Mouse (Mus musculus): ENCODE data around the gene Aldh9a1.
A peak's percentile ranks its signal among the peaks of the same experiment; 100 is the strongest.

Aldh9a1 gene

GRCm38 (mm10) chr1:167350597-167351415 is 1.0 kb downstream of the Aldh9a1 start:
- no peak for DNase-seq

GRCm38 (mm10) chr1:167352403-167352802 is 2.6 kb downstream of the Aldh9a1 start:
- no peak for DNase-seq

DNA sequence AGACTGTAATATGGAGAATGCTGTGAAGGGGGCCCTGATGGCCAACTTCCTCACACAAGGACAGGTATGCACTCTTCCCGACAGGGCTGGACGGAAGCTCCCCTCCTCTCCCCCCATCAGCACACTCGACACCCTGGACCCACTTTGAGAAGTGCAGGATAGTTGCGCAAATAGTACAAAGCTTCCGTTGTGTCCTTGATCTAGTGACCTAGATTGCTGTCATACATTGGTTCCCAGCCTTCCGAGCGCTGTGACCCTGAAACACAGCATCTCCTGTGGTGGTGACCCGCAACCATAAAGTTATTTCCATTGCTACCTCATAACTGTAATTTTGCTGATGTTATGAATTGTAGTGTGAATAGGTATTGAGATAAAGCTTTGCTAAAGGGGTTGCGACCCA is 7.6 kb downstream of the Aldh9a1 start:
- no peak for DNase-seq

- no peak for DNase-seq
Observed at GRCm38 (mm10) chr1:167358731-167359130, 8.9 kb downstream of the Aldh9a1 start.

- no peak for DNase-seq
Observed at GRCm38 (mm10) chr1:167360268-167360667, 10.5 kb downstream of the Aldh9a1 start.

DNA sequence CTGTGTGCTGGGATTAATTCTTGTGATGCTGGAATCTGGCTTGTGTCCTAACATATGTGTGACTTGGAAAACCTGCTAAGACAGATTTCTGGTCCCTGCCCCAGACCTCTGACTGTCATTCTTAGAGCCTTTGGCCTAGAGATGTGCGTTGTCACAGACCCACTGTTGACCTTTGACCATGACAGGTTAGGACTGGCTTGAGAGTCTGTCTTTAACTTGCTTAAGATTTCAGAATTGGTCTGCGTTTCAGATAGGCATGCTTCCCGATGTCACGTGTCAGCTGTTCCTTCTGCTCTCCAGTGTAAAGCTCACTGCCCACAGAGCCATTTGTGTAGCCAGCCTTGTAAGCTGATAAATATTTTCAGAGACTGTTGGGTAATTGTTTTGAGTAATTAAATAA is 13.0 kb downstream of the Aldh9a1 start:
- DNase-seq = no peak

- no peak for DNase-seq
Observed at GRCm38 (mm10) chr1:167363322-167363721, 13.5 kb downstream of the Aldh9a1 start.

GRCm38 (mm10) chr1:167365808-167366207 is 16.0 kb downstream of the Aldh9a1 start:
- DNase-seq = no peak

GRCm38 (mm10) chr1:167366621-167367020 is 16.8 kb downstream of the Aldh9a1 start:
- DNase-seq = no peak

- no peak for DNase-seq
Observed at GRCm38 (mm10) chr1:167368018-167368417, 18.2 kb downstream of the Aldh9a1 start.

- no peak for DNase-seq
Observed at GRCm38 (mm10) chr1:167368513-167368912, 18.7 kb downstream of the Aldh9a1 start.

- peak; percentile 93 for DNase-seq
Observed at GRCm38 (mm10) chr1:167369905-167370304, 20.1 kb downstream of the Aldh9a1 start.

GRCm38 (mm10) chr1:167372739-167373138 is 22.9 kb downstream of the Aldh9a1 start:
- no peak for DNase-seq

DNA sequence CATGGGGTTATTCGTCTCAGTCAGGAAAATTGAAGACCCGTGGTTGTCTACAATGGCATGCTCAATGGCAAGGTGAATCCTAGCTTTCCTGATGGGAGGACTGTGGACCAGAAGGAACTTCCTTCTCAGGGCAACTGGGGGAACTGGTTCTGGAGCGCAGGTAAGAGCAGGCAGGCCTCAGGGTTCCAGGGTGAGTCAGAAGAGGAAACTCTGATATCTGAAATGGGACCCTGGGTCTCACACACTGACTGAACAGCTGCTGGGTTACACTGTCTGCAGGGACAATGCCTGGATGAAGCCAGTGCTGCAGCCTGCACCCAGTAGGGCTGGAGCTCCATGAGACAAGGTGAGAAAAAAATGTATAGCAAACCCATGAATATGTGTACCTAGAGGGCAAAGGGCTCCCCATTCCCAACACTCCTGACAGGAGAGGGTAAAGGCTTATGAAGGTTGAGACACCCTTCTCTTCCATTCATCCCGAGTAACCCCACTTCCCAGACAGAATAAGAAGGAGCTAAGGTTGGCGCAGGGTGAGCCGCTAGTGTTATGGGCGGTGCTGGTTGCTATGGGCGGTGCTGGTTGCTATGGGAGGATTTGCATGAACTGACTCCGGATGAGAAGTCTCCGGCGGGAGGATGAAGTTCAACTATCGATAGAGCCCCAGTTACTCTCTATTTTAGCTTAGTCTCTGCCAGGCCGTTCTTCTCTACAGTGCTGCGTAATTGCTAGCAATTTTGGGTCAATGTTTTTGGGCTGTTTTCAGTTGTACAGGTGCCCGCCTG is 24.4 kb downstream of the Aldh9a1 start:
- peak; percentile 76 for DNase-seq

- no peak for DNase-seq
Observed at GRCm38 (mm10) chr1:167374942-167375341, 25.2 kb downstream of the Aldh9a1 start.

DNA sequence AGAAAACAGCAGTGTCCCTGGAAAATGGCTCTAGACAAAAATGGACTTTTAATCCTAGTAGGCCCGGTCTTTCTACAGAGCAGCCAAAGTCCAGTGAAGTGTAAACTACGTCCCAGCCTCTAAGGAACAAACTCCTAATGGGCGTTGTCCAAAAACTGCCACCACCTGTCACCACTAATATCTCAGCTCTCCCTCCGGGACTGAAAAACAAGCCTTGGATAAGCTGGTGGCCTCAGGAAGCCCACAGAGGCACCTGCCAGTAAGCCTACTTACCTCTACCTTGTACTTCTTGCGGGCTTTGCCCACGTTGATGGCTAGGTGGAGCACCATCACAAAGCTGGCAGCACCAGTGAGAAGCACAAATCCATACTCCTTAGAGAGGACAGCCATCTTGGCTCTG is 28.2 kb downstream of the Aldh9a1 start:
- no peak for DNase-seq

DNA sequence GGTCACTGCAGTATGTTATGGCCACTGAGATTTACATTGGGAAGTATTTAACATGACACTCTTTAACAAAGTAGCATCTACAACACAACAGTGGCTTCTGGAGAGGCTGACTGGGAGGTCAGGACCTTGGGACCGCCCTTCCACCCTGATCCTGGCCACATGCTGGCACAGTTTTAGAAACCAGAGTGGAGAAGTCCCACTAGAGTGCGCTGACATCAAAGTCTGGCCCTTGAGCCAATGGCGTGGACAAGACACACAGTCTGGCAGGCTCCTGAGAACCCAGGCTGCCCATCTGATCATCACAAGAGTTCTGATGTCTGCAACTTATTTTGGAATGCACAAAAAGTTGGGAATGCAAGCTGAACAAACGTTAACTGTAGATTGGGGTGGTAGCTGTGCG is 30.0 kb downstream of the Aldh9a1 start:
- no peak for DNase-seq

DNA sequence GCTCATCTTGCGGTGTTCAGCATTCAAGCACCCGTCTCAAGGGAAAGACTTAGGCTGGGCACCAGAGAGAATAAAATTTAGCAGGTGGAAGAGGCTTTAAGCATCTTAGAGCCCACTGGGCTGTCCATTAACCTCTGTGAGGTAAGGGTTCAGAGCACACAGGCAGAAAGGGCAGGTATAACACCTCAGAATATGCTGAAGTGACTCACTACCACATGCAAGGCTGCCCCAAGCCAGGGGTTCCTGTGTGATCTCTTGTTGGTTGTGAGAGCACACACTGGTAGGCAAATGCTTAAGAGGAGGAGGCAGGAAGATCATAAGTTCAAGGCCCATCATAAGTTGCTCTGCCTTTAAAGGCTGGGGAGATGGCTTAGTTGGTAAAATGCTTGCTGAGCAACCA is 30.4 kb downstream of the Aldh9a1 start:
- DNase-seq = no peak

- no peak for DNase-seq
Observed at GRCm38 (mm10) chr1:167381050-167382015, 31.5 kb downstream of the Aldh9a1 start.

- no peak for DNase-seq
Observed at GRCm38 (mm10) chr1:167382316-167382715, 32.5 kb downstream of the Aldh9a1 start.

- no peak for DNase-seq
Observed at GRCm38 (mm10) chr1:167382763-167383162, 33.0 kb downstream of the Aldh9a1 start.

- no peak for DNase-seq
Observed at GRCm38 (mm10) chr1:167383178-167383577, 33.4 kb downstream of the Aldh9a1 start.

DNA sequence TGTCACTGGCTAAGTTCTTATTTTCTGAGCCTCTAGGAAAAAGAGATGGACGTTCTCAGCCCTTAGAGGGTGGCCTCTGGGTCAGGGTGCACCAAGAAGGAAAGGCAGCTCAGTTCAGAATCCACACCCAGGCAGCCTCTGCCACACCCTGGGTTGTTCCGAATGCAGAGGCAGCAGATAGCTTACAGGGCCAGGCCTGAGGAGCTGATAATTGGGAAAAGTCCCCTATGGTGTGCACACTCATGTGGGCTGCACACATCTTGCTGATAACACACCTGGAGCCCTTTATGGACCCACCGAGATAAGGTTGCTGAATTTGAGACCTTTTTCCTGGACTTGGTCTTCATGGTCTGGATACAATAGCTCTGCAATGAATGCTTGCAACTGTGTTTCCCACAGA is 34.4 kb downstream of the Aldh9a1 start:
- no peak for DNase-seq
